Mouse (Mus musculus): ENCODE measurements around the gene Gm13279.
"Not testable (repeated sequence)": the region's sequence is repeated elsewhere in the genome, so short reads cannot be mapped to it uniquely, and the experiment has no call there.

Gm13279 gene

DNA sequence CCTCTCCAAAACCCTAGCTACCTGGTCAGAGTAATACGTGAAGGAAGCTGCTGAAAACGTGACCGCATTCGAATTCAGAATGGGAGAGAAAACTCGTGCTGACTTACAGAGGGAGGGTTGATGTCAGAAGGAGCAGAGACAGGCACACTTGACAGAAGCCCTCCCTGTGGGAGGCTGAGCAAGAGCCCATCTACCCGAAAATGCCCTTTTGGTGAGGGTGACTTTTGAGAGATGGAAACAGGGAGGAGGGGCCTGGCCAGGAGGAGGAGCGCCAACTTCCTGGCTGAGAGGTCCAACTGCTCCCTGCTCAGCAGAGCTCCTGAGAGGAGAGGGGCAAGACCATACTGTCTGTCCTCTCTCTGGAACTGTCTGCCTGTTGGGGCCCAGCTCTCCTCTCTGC lies 2.2 kb downstream of the Gm13279 start, which contains the start of gene Gm13285:
TSS of gene Gm13285 (plus strand) at position 301 of the 400 bp plus-strand sequence.
- not testable (repeated sequence) for DNase-seq

DNA sequence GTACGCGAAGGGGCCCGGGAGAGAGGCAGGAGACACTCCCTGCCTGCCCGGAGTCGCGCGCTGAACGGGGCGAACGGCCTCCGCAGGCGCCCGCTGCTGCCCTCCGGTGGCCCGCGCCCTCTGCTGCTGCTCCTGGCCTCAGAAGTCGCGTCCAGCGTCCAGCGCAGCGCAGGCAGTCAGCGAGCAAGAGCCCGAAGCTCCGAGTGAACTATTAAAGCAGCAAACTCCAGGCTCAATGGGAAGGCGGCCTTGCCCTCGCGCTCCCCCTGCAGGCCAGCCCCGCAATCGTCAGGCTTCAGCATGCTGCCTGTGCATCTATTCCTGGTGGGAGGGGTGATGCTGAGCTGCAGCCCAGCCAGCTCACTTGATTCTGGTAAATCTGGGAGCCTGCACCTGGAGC lies 5.8 kb downstream of the Gm13279 start, which contains the start of gene Gm13287:
TSS of gene Gm13287 (plus strand) at position 301 of the 400 bp plus-strand sequence.
- DNase-seq, result not testable (repeated sequence)

DNA sequence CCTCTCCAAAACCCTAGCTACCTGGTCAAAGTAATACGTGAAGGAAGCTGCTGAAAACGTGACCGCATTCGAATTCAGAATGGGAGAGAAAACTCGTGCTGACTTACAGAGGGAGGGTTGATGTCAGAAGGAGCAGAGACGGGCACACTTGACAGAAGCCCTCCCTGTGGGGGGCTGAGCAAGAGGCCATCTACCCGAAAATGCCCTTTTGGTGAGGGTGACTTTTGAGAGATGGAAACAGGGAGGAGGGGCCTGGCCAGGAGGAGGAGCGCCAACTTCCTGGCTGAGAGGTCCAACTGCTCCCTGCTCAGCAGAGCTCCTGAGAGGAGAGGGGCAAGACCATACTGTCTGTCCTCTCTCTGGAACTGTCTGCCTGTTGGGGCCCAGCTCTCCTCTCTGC lies 8.0 kb downstream of the Gm13279 start, which contains the start of gene Gm13288:
TSS of gene Gm13288 (plus strand) at position 301 of the 400 bp plus-strand sequence.
- not testable (repeated sequence) for DNase-seq

DNA sequence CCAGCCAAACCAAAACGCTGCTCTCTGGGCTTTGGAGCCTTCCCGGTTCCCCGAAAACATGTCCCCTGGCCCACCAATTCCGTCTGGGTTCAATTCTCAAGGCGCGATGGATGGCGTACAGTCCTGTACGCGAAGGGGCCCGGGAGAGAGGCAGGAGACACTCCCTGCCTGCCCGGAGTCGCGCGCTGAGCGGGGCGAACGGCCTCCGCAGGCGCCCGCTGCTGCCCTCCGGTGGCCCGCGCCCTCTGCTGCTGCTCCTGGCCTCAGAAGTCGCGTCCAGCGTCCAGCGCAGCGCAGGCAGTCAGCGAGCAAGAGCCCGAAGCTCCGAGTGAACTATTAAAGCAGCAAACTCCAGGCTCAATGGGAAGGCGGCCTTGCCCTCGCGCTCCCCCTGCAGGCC lies 8.6 kb downstream of the Gm13279 start:
- not testable (repeated sequence) for DNase-seq

DNA sequence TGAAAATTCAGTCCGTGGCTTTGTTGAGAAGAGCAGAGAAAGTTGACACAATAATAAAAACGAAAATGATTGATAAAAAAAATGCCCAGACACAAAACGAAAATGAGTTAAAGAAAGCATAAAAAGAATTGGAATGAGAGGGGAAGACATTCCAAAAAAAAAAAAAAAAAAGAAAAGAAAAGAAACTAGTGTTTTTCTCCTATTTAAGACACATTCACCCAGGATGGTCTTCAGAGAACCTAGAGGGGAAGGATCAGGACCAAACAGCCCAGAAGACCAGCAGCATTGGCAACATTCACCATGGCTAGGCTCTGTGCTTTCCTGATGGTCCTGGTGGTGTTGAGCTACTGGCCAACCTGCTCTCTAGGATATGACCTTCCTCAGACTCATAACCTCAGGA lies 18.7 kb downstream of the Gm13279 start, which contains the start of gene Ifna7:
TSS of gene Ifna7 (plus strand) at position 301 of the 400 bp plus-strand sequence.
- DNase-seq, result no peak

DNA sequence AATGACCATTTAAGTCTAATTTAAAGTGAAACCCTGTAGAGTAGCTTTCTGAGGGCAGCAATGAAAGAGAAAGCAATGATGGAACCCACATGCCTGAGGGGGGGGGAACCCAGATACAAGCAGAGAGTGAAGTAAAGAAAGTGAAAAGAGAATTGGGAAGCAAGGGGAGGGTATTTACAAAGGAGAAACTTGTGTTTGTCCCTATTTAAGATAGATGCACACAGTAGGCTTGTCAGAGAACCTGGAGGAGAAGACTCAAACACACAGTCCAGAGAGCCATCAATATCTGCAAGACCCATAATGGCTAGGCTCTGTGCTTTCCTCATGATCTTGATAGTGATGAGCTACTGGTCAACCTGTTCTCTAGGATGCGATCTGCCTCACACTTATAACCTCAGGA lies 22.5 kb downstream of the Gm13279 start, which contains the start of gene Ifna11:
TSS of gene Ifna11 (plus strand) at position 301 of the 400 bp plus-strand sequence.
- no peak for DNase-seq

DNA sequence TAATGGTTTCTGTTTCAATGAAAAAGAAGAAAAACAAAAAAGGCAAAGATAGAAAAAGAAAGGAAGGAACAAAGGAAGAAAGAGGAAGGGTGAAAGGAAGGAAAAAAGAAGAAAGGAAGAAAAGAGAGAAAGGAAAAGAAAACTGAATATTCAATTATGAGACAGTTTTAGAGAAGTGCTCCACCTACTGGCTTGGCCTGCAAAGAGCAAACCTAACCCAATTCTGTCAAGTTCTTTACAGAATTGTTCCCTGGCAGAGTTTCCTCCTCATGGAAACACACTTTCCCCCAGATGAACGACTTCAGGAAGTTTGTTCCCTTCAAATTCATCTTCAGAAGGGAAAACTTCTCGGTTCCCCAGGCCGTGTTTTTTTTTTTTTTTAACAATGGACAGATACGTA lies 25.8 kb downstream of the Gm13279 start:
- DNase-seq, result no peak

DNA sequence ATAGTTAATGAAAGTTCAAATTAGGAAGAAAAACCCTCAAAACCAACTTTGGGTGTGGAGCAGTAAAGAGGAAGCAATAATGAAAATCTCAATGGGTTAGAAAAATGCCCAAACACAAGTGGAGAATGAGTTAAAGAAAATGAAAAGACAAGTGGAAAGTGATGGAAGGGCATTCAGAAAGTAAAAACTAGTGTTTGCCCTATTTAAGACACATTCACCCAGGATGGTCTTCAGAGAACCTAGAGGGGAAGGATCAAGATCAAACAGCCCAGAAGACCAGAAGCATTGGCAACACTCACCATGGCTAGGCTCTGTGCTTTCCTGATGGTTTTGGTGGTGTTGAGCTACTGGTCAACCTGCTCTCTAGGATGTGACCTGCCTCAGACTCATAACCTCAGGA lies 29.9 kb downstream of the Gm13279 start, which contains the start of gene Ifna6:
TSS of gene Ifna6 (plus strand) at position 301 of the 400 bp plus-strand sequence.
- not testable (repeated sequence) for DNase-seq

DNA sequence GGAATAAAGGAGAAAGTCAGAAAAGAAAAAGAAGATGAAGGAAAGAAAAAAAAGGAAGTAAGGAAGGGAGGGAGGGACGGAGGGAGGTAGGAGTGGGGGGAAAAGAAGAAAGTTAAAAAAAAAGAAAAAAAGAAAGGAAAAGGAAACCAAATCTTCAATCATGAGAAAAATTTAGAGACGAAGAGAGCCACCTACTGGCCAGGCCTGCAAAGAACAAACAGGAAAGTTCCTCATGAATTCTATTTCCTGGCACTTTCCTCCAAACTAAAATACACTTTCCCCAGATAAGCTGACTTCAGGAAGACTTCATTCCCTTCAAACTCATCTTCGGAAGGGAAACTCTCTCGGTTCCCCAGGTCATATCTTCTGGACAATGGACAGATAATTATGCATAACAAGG lies 33.3 kb downstream of the Gm13279 start:
- DNase-seq, result no peak

DNA sequence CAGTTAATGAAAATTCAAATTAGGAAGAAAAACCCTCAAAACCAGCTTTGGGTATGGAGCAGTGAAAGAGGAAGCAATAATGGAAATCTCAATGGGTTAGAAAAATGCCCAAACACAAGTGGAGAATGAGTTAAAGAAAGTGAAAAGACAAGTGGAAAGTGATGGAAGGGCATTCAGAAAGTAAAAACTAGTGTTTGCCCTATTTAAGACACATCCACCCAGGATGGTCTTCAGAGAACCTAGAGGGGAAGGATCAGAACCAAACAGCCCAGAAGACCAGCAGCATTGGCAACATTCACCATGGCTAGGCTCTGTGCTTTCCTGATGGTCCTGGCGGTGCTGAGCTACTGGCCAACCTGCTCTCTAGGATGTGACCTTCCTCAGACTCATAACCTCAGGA lies 38.0 kb downstream of the Gm13279 start, which contains the start of gene Ifna5:
TSS of gene Ifna5 (plus strand) at position 301 of the 400 bp plus-strand sequence.
- DNase-seq, result not testable (repeated sequence)

DNA sequence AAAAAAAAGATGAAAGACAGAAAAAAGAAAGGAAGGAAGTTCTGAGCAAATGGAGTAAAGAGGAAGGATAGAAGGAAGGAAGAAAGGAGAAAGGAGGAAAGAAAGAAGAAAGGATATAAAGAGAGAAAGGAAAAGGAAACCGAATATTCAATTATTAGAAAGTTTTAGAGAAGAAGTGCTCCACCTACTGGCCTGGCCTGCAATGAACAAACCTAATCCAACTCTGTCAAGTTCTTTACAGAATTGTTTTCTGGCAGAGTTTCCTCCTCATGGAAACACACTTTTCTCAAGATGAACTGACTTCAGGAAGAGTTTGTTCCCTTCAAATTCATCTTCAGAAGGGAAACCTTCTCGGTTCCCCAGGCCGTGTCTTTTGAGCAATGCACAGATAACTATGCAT lies 41.6 kb downstream of the Gm13279 start:
- no peak for DNase-seq

DNA sequence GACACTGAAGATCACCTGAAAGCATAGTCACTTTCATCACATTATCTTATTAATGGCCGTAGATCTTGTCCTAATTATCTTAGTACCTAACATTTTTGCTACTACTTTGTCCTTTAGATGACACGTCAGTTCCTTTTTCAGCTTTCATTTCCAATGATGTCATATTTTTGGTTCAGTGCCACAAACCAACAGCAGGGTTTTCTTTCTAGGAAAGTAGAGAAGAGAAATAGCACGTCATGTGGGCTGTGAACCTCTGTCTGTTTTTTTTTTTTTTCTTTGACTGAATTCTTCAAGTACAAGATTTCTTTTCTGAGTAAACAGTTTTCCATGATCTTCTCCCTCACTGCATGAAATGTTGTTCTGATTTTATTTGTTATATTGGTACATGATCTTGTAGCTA lies 42.9 kb downstream of the Gm13279 start:
- no peak for DNase-seq

DNA sequence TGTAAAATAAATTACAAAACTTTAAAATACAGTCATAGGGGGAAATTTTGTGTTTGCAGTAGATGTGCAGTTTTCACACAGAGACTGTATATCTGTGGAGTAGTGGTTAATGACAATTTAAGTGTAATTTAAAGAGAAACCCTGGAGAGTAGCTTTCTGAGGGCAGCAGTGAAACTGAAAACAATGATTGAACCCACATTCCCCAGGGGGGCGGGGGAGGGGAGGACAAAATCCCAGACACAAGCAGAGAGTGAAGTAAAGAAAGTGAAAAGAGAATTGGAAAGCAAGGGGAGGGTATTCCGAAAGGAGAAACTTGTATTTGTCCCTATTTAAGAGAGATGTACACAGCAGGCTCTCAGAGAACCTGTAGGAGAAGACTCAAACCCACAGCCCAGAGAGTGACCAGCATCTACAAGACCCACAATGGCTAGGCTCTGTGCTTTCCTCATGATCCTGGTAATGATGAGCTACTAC lies 44.3 kb downstream of the Gm13279 start, which contains the start of gene Ifna4:
TSS of gene Ifna4 (plus strand) at position 424 of the 474 bp plus-strand sequence.
- DNase-seq, result no peak

DNA sequence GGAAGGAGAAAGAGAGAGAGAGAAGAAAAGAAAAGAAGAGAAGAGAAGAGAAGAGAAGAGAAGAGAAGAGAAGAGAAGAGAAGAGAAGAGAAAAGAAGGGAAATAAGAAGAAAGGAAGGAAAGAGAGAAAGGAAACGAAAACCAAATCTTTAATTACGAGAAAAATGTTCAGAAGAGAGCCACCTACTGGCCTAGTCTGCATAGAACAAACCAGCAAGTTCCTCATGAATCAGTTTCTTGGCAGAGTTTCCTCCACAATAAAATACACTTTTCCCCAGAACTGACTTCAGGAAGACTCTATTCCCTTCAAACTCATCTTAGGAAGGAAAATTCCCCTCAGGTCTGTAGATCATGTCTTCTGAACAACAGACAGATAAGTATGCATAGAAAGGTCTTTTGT lies 48.1 kb downstream of the Gm13279 start:
- DNase-seq, result no peak
